ENCODE assay signal across 8 mouse cellular contexts in genomic region chr19:37434263-37434951, GRCm38 (mm10). TPM values are rescaled to one million over a fixed set of nuclear protein-coding genes. Genes with fewer than 3 reads are reported as not detected.
A peak's percentile ranks its signal among the peaks of the same experiment; 100 is the strongest.
DNase-seq lines count a peak whose midpoint lies in the region; ATAC-seq and TF ChIP-seq lines count a peak whose summit lies in the region.

TSS of gene Hhex (plus strand) at chr19:37434810.

- peak within 1 kb of the TSS; percentile 78 for H3K4me3 ChIP-seq in liver, embryonic 11.5 days (ENCODE audit: low read depth, low read length)
- H3K4me3 ChIP-seq in midbrain, postnatal 0 days (ENCODE audit: low read depth, low read length), result peak within 1 kb of the TSS; percentile 34
- H3K4me3 ChIP-seq in spleen, adult 2 months (ENCODE audit: extremely low read depth, insufficient read depth, insufficient read length), result peak within 1 kb of the TSS; percentile 96

- WGBS in liver, embryonic 11.5 days, result under 1% methylated on average over 63 of the region's 79 CpGs
- WGBS in midbrain, postnatal 0 days, result under 1% methylated on average over 59 of the region's 79 CpGs
- under 1% methylated on average over 76 of the region's 79 CpGs for WGBS in spleen, adult 2 months

- peak; percentile 95 for TF ChIP-seq POLR2A in spleen, adult 2 months (IDR thresholded peaks at IDR 0.05; ENCODE audit: low read depth, low read length)

- H3K27ac ChIP-seq in liver, embryonic 11.5 days (ENCODE audit: low read depth, low read length), result peak within 1 kb of the TSS; percentile 83
- peak within 1 kb of the TSS; percentile 14; the same call in 1 of the 2 replicates for H3K27ac ChIP-seq in midbrain, postnatal 0 days (ENCODE audit: low read depth, low read length)
- H3K27ac ChIP-seq in spleen, adult 2 months (ENCODE audit: insufficient read depth, low read length), result peak within 1 kb of the TSS; percentile 97

- H3K36me3 ChIP-seq in liver, embryonic 11.5 days (ENCODE audit: control insufficient read depth, insufficient read depth, low read length), result no peaks in the 10 kb centered on the region
- no peaks in the 10 kb centered on the region for H3K36me3 ChIP-seq in midbrain, postnatal 0 days (ENCODE audit: insufficient read depth, low read length)
- H3K36me3 ChIP-seq in spleen, adult 2 months (ENCODE audit: control insufficient read depth, insufficient read depth, low read length), result peaks cover 7% of the 10 kb centered on the region

- H3K9me3 ChIP-seq in liver, embryonic 11.5 days (ENCODE audit: control insufficient read depth, low read length), result no peaks in the 10 kb centered on the region
- H3K9me3 ChIP-seq in midbrain, postnatal 0 days (ENCODE audit: low read length), result no peaks in the 10 kb centered on the region

- H3K27me3 ChIP-seq in liver, embryonic 11.5 days (replicated peaks; ENCODE audit: control insufficient read depth, insufficient read depth, low read length), result peaks cover 62% of the 10 kb centered on the region
- peaks cover 55% of the 10 kb centered on the region for H3K27me3 ChIP-seq in midbrain, postnatal 0 days (ENCODE audit: insufficient read depth, low read length)
- peaks cover 7% of the 10 kb centered on the region for H3K27me3 ChIP-seq in spleen, adult 2 months (ENCODE audit: control insufficient read depth, insufficient read depth, low read length)

- ATAC-seq in liver, embryonic 11.5 days (replicated peaks; ENCODE audit: low FRiP score), result peak; percentile 78
- ATAC-seq in midbrain, postnatal 0 days (ENCODE audit: low FRiP score), result peak; percentile 57

- peak within 1 kb of the TSS; percentile 90 for H3K4me2 ChIP-seq in liver, embryonic 11.5 days
- peak within 1 kb of the TSS; percentile 44 for H3K4me2 ChIP-seq in midbrain, postnatal 0 days (ENCODE audit: low read depth, low read length, poor library complexity, severe bottlenecking)

- DNase-seq in adrenal gland, adult (ENCODE audit: inconsistent age in 2 of 2, low spot score in 1 of 2), result peak; percentile 94 to 97
- peak; percentile 58 for DNase-seq in embryo, embryonic 10.5 days (ENCODE audit: low spot score)
- DNase-seq in heart, adult 8-10 months (ENCODE audit: low spot score), result peak; percentile 74
- peak; percentile 73 for DNase-seq in kidney, adult 18-20 months
- peak; percentile 82 for DNase-seq in liver, embryonic 11.5 days (ENCODE audit: low spot score)
- DNase-seq in midbrain, postnatal 0 days (ENCODE audit: low spot score), result no peak
- peak; percentile 49 to 90 for DNase-seq in spleen, adult 2 months (ENCODE audit: low read depth in 1 of 2, low spot score in 2 of 2)
- no peak for DNase-seq in frontal cortex, postnatal 36 days (ENCODE audit: low spot score in 2 of 2)

- peak within 1 kb of the TSS; percentile 79 for H3K9ac ChIP-seq in liver, embryonic 11.5 days (ENCODE audit: low read depth, low read length)
- no peak within 1 kb of the TSS for H3K9ac ChIP-seq in midbrain, postnatal 0 days (replicated peaks; ENCODE audit: low read length, poor library complexity, severe bottlenecking)

- H3K4me1 ChIP-seq in liver, embryonic 11.5 days (replicated peaks; ENCODE audit: control insufficient read depth, insufficient read depth, low read length), result peaks cover 13% of the 10 kb centered on the region
- no peaks in the 10 kb centered on the region for H3K4me1 ChIP-seq in midbrain, postnatal 0 days (ENCODE audit: insufficient read depth, low read length)
- peaks cover 6% of the 10 kb centered on the region for H3K4me1 ChIP-seq in spleen, adult 2 months (ENCODE audit: control insufficient read depth, insufficient read depth, insufficient read length)

- TF ChIP-seq CTCF in midbrain, postnatal 0 days (IDR thresholded peaks at IDR 0.05), result no peak
- TF ChIP-seq CTCF in spleen, adult 2 months (IDR thresholded peaks at IDR 0.05; ENCODE audit: extremely low read depth, insufficient read depth, insufficient read length, insufficient replicate concordance), result no peak

RNA-seq across cellular contexts. Expression of gene Hhex, which starts in this region (rescaled TPM):
- 1 to 10 TPM; 3.0 to 4.1 (median 3.5) TPM for total RNA-seq in heart, adult 8-10 months (2022)
- 46.6 and 47.6 TPM in 2 replicates for polyA plus RNA-seq in liver, embryonic 11.5 days (2014; fragmentation: Nextera tagmentation; extraction: Ambion mirVana)
- total RNA-seq in midbrain, postnatal 0 days (2014; rRNA removed), result 0.80 and 0.99 TPM in 2 replicates
- polyA plus RNA-seq in midbrain, postnatal 0 days (2015; fragmentation: Nextera tagmentation; extraction: Ambion mirVana), result 2.8 and 3.5 TPM in 2 replicates
- polyA plus RNA-seq in spleen, adult 2 months (2012; rRNA removed), result 52.9 and 105 TPM in 2 replicates

Comparison
In these comparisons a context has a peak if more than half of its experiments do, and no peak if none do; other contexts are left out.
1. RNA of gene Hhex (polyA plus RNA-seq): 52.9 to 105 TPM in spleen, adult 2 months and 46.6 to 47.6 TPM in liver, embryonic 11.5 days; 2.8 to 3.5 TPM in midbrain, postnatal 0 days; every median in the first group is over 10 times any median in the second.
2. DNase-seq: peak in adrenal gland, adult (2 of 2), embryo, embryonic 10.5 days (single experiment), heart, adult 8-10 months (single experiment), kidney, adult 18-20 months (single experiment), liver, embryonic 11.5 days (single experiment) and spleen, adult 2 months (2 of 2); none in midbrain, postnatal 0 days (single experiment) and frontal cortex, postnatal 36 days (0 of 2).
3. H3K27ac ChIP-seq: peak in every context shown above with its lines; median percentile 97 in spleen, adult 2 months; 83 in liver, embryonic 11.5 days; 14 in midbrain, postnatal 0 days.
4. H3K4me3 ChIP-seq: peak in every context shown above with its lines; median percentile 96 in spleen, adult 2 months; 78 in liver, embryonic 11.5 days; 34 in midbrain, postnatal 0 days.